Mouse (Mus musculus) liver, postnatal 0 days (tissue): ENCODE data around the gene Tbkbp1. TPM values are rescaled to one million over a fixed set of nuclear protein-coding genes. Genes with fewer than 3 reads are reported as not detected.

Experiments
- ATAC-seq: fragments of 200-750 bp; cut with Nextera tagmentation; 2 replicates; pipeline ENCODE4 v1.8.0; 2017; ENCODE audit warnings: mild to moderate bottlenecking, moderate library complexity
- DNase-seq: peaks from one replicate; pipeline ENCODE4 v3.0.0-alpha.2; 2016
- H3K27ac ChIP-seq: fragments of 300-500 bp; sonication (generic); 2 replicates; pipeline ENCODE4 v1.5.1; 2014; ENCODE audit warnings: antibody characterized with exemption, moderate library complexity, mild to moderate bottlenecking, low read depth
- H3K27me3 ChIP-seq: fragments of 300-500 bp; sonication (generic); 2 replicates; pipeline ENCODE4 v1.6.1; 2014; ENCODE audit warnings: low read length, control low read depth, mixed read lengths; ENCODE audit not compliant: insufficient read depth
- H3K36me3 ChIP-seq: fragments of 300-500 bp; sonication (generic); replicated peaks from 2 replicates; pipeline ENCODE4 v1.6.1; 2014; ENCODE audit warnings: mild to moderate bottlenecking, control low read depth, low read length, moderate library complexity, mixed read lengths; ENCODE audit not compliant: insufficient read depth
- H3K4me1 ChIP-seq: fragments of 300-500 bp; sonication (generic); 2 replicates; pipeline ENCODE4 v1.6.1; 2014; ENCODE audit warnings: antibody characterized with exemption, mild to moderate bottlenecking, control low read depth; ENCODE audit not compliant: insufficient read depth
- H3K4me2 ChIP-seq: fragments of 300-500 bp; sonication (generic); 2 replicates; pipeline ENCODE4 v1.6.1; 2014; ENCODE audit warnings: low read depth, mild to moderate bottlenecking, low read length, moderate library complexity, mixed read lengths
- H3K4me3 ChIP-seq: fragments of 300-500 bp; sonication (generic); 2 replicates; pipeline ENCODE4 v1.5.1; 2014; ENCODE audit warnings: low read depth, low read length
- H3K9ac ChIP-seq: fragments of 300-500 bp; sonication (generic); replicated peaks from 2 replicates; pipeline ENCODE4 v1.6.1; 2014; ENCODE audit warnings: mild to moderate bottlenecking, moderate library complexity
- H3K9me3 ChIP-seq: fragments of 300-500 bp; sonication (generic); 2 replicates; pipeline ENCODE4 v1.6.1; 2016; ENCODE audit warnings: mild to moderate bottlenecking, control low read depth, low read length, mixed read lengths
- CTCF ChIP-seq: sonication (generic); IDR thresholded peaks from 2 replicates; pipeline ENCODE4 v1.5.1; 2016; ENCODE audit warnings: antibody characterized with exemption, low read depth
- EP300 ChIP-seq: IDR thresholded peaks from 2 replicates; pipeline ENCODE4 v1.6.1; 2016; ENCODE audit warnings: antibody characterized with exemption, low read depth, mild to moderate bottlenecking
- WGBS: fragments of 180-500 bp; shearing (Covaris S2); extraction: QIAGEN DNeasy Blood & Tissue Kit; methylation state at CpG from one replicate; pipeline ENCODE4 v1.1.7; 2014; ENCODE audit not compliant: insufficient replicate concordance; 5-methylcytosine and 5-hydroxymethylcytosine counted together
- polyA plus RNA-seq: library from polyadenylated mRNA; unstranded; fragments of >200 nt; fragmentation: Nextera tagmentation; extraction: Ambion mirVana; gene quantifications from 2 replicates; pipeline ENCODE4 v1.2.1, GENCODE M21; 2015

Gene Tbkbp1
- polyA plus RNA-seq, 1 experiment from 2014 or later, result 1.6 TPM

DNA sequence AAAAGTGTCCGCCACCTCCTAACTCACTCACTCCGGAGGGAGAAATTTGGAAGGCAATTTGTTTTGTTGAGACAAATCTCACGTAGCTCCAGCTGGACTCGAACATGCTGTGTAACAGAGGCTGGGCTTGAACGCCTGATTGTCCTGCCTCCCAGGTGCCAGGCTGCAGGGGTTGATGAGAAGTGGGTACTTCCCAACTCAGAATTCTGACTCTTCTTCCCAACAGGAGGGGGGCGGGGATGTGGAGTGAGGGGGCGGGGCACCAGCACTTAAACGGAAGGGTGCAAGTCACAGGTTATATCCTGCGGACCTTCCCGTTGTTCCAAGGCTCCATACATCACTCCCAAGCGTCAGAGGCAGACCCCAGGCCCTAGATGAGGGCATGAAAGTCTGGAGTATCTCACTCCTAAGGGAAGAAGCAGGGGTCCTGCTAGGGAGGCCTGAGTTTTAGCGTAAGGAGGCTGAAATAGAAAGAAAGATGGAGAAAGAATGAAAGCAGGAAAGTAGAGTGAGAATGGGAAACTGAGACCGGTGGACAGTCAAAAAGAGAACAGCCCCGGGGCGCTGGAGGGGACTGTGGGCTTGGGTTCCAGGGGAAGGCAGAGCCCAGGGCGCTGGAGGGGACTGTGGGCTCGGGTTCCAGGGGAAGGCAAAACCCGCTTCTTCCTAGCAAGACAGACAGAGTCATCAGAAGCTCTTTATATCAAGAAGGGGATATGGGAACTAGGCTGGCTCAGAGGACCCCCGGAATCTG is 23.6 kb downstream of the Tbkbp1 start:
- peak overlapping the region; percentile 52; the same call in 1 of the 2 replicates for H3K9ac ChIP-seq
- H3K4me2 ChIP-seq, result peak overlapping the region; percentile 85
- WGBS, result 26% methylated on average over 19 of the region's 19 CpGs
- no peaks in the 10 kb centered on the region for H3K9me3 ChIP-seq
- TF ChIP-seq CTCF, result no peak
- no peak for TF ChIP-seq EP300
- no peak for DNase-seq
- H3K27ac ChIP-seq, result no peak overlapping the region
- peak overlapping the region; percentile 55 for H3K4me3 ChIP-seq
- H3K36me3 ChIP-seq, result no peaks in the 10 kb centered on the region
- peaks cover 7% of the 10 kb centered on the region; the same call in 1 of the 2 replicates for H3K27me3 ChIP-seq
- ATAC-seq, result peak; percentile 10; the same call in 1 of the 2 replicates
- H3K4me1 ChIP-seq, result peaks cover 5% of the 10 kb centered on the region

DNA sequence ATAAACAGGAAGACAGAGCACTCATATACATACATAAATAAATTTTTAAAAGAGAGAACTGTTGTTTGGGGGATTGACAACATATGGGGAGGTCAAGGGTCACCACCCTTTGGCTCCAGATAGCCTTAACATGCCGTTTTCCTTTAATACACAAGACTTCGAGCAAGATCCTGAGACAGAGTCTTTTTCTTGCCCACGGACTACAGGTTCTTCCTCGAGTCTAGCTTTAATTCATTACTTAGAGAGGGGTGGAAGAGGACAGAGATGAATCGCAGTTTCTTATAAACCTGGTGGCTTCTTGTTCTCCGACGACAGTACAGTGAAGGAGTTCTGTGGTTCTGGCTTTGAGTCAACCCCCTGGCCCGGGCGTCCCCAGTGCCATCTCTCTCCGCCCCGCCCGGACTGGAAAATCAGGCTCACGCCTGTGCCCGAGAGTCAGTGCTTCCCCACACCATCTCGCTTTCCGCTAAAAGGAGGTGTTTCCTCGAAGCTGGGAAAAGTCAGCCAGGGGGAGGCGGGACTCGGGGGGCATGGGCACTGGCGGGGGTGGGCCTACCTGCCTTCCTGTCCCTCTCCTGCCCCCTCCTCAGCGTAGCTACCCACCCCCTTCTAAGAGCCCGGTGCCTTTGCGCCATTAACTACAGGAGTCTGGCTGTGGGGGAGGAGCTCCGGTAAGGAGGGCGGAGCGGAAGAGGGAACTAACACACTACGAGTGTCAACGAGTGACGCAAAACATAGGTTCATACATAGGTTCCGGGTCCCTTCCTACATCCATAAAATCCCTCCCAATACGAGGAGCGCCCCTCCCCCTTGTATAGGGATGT is 24.4 kb downstream of the Tbkbp1 start:
- Histone ChIP-seq H3K27ac (no peak overlapping the region), H3K36me3 (no peaks in the 10 kb centered on the region), H3K4me1 (peaks cover 5% of the 10 kb centered on the region), H3K4me2 (peak overlapping the region; percentile 85), H3K27me3 (peaks cover 7% of the 10 kb centered on the region; the same call in 1 of the 2 replicates), H3K9ac (peak overlapping the region; percentile 52; the same call in 1 of the 2 replicates), H3K4me3 (peak overlapping the region; percentile 55), H3K9me3 (no peaks in the 10 kb centered on the region)
- peak; percentile 78 for ATAC-seq
- 4% methylated on average over 32 of the region's 32 CpGs for WGBS
- peak; percentile 68 for DNase-seq
- TF ChIP-seq CTCF (no peak), EP300 (no peak)

DNA sequence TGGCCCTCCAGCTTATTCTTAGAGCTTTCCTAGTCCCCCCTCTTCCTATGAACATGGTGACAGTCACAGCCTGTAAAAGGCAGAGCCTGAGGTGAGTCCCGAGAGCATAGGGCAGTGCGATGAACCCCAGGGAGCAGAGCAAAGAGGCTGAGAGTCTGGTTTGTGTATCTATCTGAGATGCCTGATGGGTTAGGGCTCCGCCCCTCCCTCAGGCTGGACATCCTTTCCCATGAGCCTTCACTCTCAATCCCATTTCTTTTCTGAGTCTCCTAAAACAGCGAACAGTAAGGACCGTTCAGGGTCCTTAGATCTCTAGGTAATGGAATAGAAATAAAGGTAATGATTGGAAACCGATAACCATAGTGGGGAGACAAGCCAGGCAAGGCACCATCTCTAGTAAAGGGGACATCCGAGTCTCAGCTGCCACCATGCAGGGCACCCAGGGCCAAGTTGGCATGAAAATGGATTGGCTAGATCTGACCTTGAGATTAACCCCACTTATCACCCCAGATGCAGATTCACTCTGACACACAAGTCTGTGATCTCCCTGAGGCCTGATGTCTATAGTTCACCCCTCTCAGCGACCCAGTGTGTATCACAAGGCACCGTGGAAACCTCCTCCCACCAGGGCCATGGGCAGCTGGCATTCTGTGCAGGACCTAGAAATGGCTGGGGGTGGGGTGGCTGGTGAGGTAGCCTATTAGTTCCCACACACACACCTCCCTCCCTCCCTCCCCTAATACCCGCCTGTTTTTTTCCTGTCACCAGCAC is 26.8 kb downstream of the Tbkbp1 start:
- no peak for ATAC-seq
- Histone ChIP-seq H3K4me3 (no peak overlapping the region), H3K36me3 (no peaks in the 10 kb centered on the region), H3K27me3 (peaks cover 4% of the 10 kb centered on the region; the same call in 1 of the 2 replicates), H3K9me3 (no peaks in the 10 kb centered on the region), H3K9ac (no peak overlapping the region), H3K4me1 (peaks cover 5% of the 10 kb centered on the region), H3K27ac (no peak overlapping the region), H3K4me2 (no peak overlapping the region)
- no peak for DNase-seq
- TF ChIP-seq EP300, result no peak
- no peak for TF ChIP-seq CTCF
- WGBS, result 69% methylated on average over 10 of the region's 10 CpGs

DNA sequence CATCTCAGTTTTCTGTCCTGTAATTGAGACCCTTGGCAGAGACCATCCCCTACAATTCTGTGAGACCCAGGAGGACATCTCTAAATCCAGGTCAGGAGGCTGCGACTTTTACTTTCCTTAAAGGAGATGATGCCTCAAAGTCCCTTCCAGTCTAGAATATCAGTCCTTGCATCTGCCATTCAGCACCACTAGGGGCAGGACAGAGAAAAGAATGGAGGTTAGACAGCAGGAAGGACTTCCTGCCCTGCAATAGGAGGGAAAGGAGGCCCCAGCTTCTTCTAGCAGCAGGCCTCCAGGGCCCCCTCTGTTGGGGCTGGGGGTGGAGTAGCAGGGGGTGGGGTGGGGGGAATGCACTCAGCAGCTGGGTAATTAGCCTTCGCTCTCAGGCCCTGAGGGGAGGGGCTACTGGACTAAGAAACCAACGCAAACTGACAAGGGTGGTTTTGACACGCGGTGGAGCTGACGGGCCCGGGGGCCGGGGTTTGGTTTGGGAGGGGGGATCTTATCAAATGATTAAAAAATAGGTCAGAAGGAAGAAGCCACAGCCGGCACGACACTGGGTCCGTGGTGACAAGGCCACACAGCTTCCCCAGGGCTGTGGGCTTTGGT is 27.9 kb downstream of the Tbkbp1 start:
- no peaks in the 10 kb centered on the region for H3K9me3 ChIP-seq
- H3K9ac ChIP-seq, result no peak overlapping the region
- no peak overlapping the region for H3K4me2 ChIP-seq
- H3K27ac ChIP-seq, result no peak overlapping the region
- no peak for ATAC-seq
- H3K4me1 ChIP-seq, result peaks cover 5% of the 10 kb centered on the region
- H3K27me3 ChIP-seq, result peaks cover 5% of the 10 kb centered on the region; the same call in 1 of the 2 replicates
- no peak for DNase-seq
- 17% methylated on average over 11 of the region's 11 CpGs for WGBS
- H3K36me3 ChIP-seq, result no peaks in the 10 kb centered on the region
- H3K4me3 ChIP-seq, result no peak overlapping the region
- no peak for TF ChIP-seq EP300
- peak; percentile 58 for TF ChIP-seq CTCF

DNA sequence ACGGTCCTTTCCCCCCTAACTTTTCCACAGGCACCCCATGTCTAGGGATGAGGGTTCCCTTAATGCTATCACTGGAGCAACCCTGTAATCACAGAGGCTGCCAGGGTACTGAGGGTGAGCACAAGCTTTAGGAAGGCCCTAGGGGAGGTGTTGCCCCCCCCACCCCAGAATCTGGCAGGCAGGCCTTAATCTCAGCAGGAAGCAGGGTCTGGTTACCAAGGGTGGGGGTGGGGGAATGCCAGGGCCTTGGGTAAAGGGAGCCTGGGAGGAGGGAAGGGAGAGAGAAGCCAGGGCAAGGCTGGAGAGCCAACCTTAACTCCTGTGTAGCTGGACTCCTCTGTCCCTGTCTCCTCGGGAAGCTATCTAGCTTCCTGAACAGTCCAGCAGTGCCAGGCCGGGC is 30.7 kb downstream of the Tbkbp1 start:
- ATAC-seq, result no peak
- DNase-seq, result no peak
- Histone ChIP-seq H3K4me1 (no peaks in the 10 kb centered on the region), H3K4me2 (no peak overlapping the region), H3K4me3 (no peak overlapping the region), H3K27me3 (peaks cover 16% of the 10 kb centered on the region), H3K9ac (no peak overlapping the region), H3K36me3 (no peaks in the 10 kb centered on the region), H3K27ac (no peak overlapping the region), H3K9me3 (no peaks in the 10 kb centered on the region)
- WGBS, result 64% methylated on average over 3 of the region's 3 CpGs
- TF ChIP-seq CTCF (no peak), EP300 (no peak)
